In genomic region chr3:33893433-33893832, GRCm38 (mm10) we compare ENCODE assay signal across 27 mouse cellular contexts. TPM values are rescaled to one million over a fixed set of nuclear protein-coding genes. Genes with fewer than 3 reads are reported as not detected.
"Had no signal": no experiment of that assay in that cellular context is flagged by ENCODE, and none has a peak within 500 bp of the region (broad histone marks: within the 10 kb centered on the region; RNA-seq: fewer than 3 reads in every experiment).

No protein-coding gene starts in this region.

- H3K9me3 ChIP-seq: embryonic facial prominence, embryonic 10.5 days; embryonic facial prominence, embryonic 12.5 days; embryonic facial prominence, embryonic 13.5 days; embryonic facial prominence, embryonic 15.5 days; forebrain, embryonic 10.5 days; forebrain, embryonic 12.5 days; forebrain, embryonic 13.5 days; forebrain, embryonic 15.5 days had no signal

- H3K36me3 ChIP-seq: embryonic facial prominence, embryonic 10.5 days; embryonic facial prominence, embryonic 12.5 days; embryonic facial prominence, embryonic 13.5 days; embryonic facial prominence, embryonic 15.5 days; forebrain, embryonic 10.5 days; forebrain, embryonic 12.5 days; forebrain, embryonic 15.5 days had no signal

- H3K27me3 ChIP-seq: embryonic facial prominence, embryonic 12.5 days; embryonic facial prominence, embryonic 13.5 days; embryonic facial prominence, embryonic 15.5 days; forebrain, embryonic 15.5 days had no signal

- H3K4me1 ChIP-seq: embryonic facial prominence, embryonic 12.5 days; embryonic facial prominence, embryonic 13.5 days; embryonic facial prominence, embryonic 15.5 days; forebrain, embryonic 10.5 days; forebrain, embryonic 12.5 days; forebrain, embryonic 13.5 days; forebrain, embryonic 15.5 days had no signal

- DNase-seq: cerebellum, adult 2 months; cerebellum, adult 8-10 months; cerebellum, adult 9-10 months; cerebellum, adult 9-11 months; cerebellum, postnatal 10 days; cerebellum, postnatal 14 days; cerebellum, postnatal 25 days; cerebellum, postnatal 36 days; embryo, embryonic 11 days; forebrain, postnatal 0 days; gastrocnemius, adult 2 months; gastrocnemius, postnatal 10 days; gastrocnemius, postnatal 14 days; gastrocnemius, postnatal 25 days; gastrocnemius, postnatal 36 days; heart, adult 18-20 months; heart, adult 2 months had no signal

- H3K27ac ChIP-seq: embryonic facial prominence, embryonic 10.5 days; embryonic facial prominence, embryonic 12.5 days; embryonic facial prominence, embryonic 13.5 days; embryonic facial prominence, embryonic 15.5 days; forebrain, embryonic 10.5 days; forebrain, embryonic 12.5 days; forebrain, embryonic 13.5 days; forebrain, embryonic 15.5 days; gastrocnemius, adult 2 months; heart, adult 2 months had no signal

- H3K4me3 ChIP-seq: embryonic facial prominence, embryonic 10.5 days; embryonic facial prominence, embryonic 12.5 days; embryonic facial prominence, embryonic 13.5 days; embryonic facial prominence, embryonic 15.5 days; erythroblast, embryonic 14.5 days; forebrain, embryonic 10.5 days; forebrain, embryonic 12.5 days; forebrain, embryonic 13.5 days; forebrain, embryonic 15.5 days; gastrocnemius, adult 2 months; heart, adult 2 months had no signal

RNA-seq across cellular contexts. Expression of gene Ccdc39, which starts 49.3 kb away (rescaled TPM):
- total RNA-seq: gastrocnemius, postnatal 25 days; granulocyte monocyte progenitor cell, adult 5-6 weeks had no signal
- polyA plus RNA-seq: erythroblast, embryonic 14.5 days had no signal
